Mouse (Mus musculus) testis, postnatal 10 days (tissue): ENCODE results near the gene Atrx.

Experiments used
- DNase-seq: peaks from one replicate; pipeline ENCODE4 v3.0.0; 2021; ENCODE audit warnings: low spot score

Gene Atrx

GRCm38 (mm10) chrX:105767177-105767764 lies 161.9 kb downstream of the Atrx start:
- DNase-seq: no peak

GRCm38 (mm10) chrX:105766013-105766412 lies 163.2 kb downstream of the Atrx start:
- no peak for DNase-seq

GRCm38 (mm10) chrX:105765005-105765706 lies 164.0 kb downstream of the Atrx start:
- peak; percentile 35 for DNase-seq

GRCm38 (mm10) chrX:105764162-105765004 lies 164.8 kb downstream of the Atrx start, which contains the start of gene Fgf16:
Gene Fgf16, plus strand, starts transcription at chrX:105764279.
- DNase-seq: peak; percentile 35

- DNase-seq: peak; percentile 38
These were observed 165.6 kb downstream of the Atrx start for GRCm38 (mm10) chrX:105763612-105764011.

- DNase-seq: peak; percentile 41
These were observed 166.2 kb downstream of the Atrx start for GRCm38 (mm10) chrX:105762847-105763527.
